Mouse (Mus musculus) liver, adult 2 months (tissue): ENCODE results near the gene Slc13a3. TPM values are rescaled to one million over a fixed set of nuclear protein-coding genes. Genes with fewer than 3 reads are reported as not detected.

ENCODE experiments used
- DNase-seq: peaks from one replicate; pipeline ENCODE4 v3.0.0-alpha.2; 2011; ENCODE audit warnings: low read depth, low spot score; ENCODE audit errors: extremely low read depth
- H3K27ac ChIP-seq: fragments of 200-500 bp; replicated peaks from 2 replicates; pipeline ENCODE4 v1.5.1; 2012; ENCODE audit warnings: low read depth, mild to moderate bottlenecking, control low read depth, inconsistent platforms, low read length; ENCODE audit not compliant: insufficient read depth
- H3K27me3 ChIP-seq: fragments of 200-500 bp; 2 replicates; pipeline ENCODE4 v1.6.1; 2012; ENCODE audit warnings: mild to moderate bottlenecking, moderate library complexity, low read length, inconsistent platforms; ENCODE audit not compliant: control insufficient read depth, insufficient read depth
- H3K36me3 ChIP-seq: fragments of 200-500 bp; 2 replicates; pipeline ENCODE4 v1.6.1; 2012; ENCODE audit warnings: low read length, inconsistent platforms; ENCODE audit not compliant: control insufficient read depth, insufficient read depth
- H3K4me1 ChIP-seq: fragments of 200-500 bp; 2 replicates; pipeline ENCODE4 v1.6.1; 2011; ENCODE audit warnings: low read length; ENCODE audit not compliant: control insufficient read depth, insufficient read depth
- H3K4me3 ChIP-seq: fragments of 200-500 bp; 2 replicates; pipeline ENCODE4 v1.5.1; 2011; ENCODE audit warnings: low read depth, mild to moderate bottlenecking, control low read depth, low read length, moderate library complexity; ENCODE audit not compliant: insufficient read depth
- H3K79me2 ChIP-seq: fragments of 200-500 bp; 2 replicates; pipeline ENCODE4 v1.6.1; 2012; ENCODE audit warnings: inconsistent platforms, mild to moderate bottlenecking, low read length, moderate library complexity; ENCODE audit not compliant: control insufficient read depth, insufficient read depth
- H3K9ac ChIP-seq: fragments of 200-500 bp; 2 replicates; pipeline ENCODE4 v1.6.1; 2012; ENCODE audit warnings: low read depth, mild to moderate bottlenecking, control low read depth, inconsistent platforms, low read length
- CTCF ChIP-seq: fragments of 200-500 bp; IDR thresholded peaks from 2 replicates; pipeline ENCODE4 v1.5.1; 2011; ENCODE audit warnings: low read depth, low read length, control low read depth
- POLR2A ChIP-seq: fragments of 200-500 bp; IDR thresholded peaks from 2 replicates; pipeline ENCODE4 v1.6.1; 2011; ENCODE audit warnings: low read length, control low read depth; ENCODE audit not compliant: insufficient read depth; ENCODE audit errors: extremely low read depth
- WGBS: fragments of 180-500 bp; shearing (Covaris S2); methylation state at CpG from one replicate; pipeline ENCODE4 v1.1.7; 2018; 5-methylcytosine and 5-hydroxymethylcytosine counted together
- polyA plus RNA-seq: library from polyadenylated mRNA; depleted of rRNA; stranded (reverse); fragments of >200 nt; gene quantifications from 2 replicates; pipeline ENCODE4 v1.2.3, GENCODE M21; 2012
- total RNA-seq: library from RNA; depleted of rRNA; stranded (reverse); fragments of >200 nt; gene quantifications from 2 replicates; pipeline ENCODE4 v1.2.3, GENCODE M21; 2014

The Slc13a3 gene
- total and polyA plus RNA-seq, 2 experiments = 8.2 to 16.1 TPM

DNA sequence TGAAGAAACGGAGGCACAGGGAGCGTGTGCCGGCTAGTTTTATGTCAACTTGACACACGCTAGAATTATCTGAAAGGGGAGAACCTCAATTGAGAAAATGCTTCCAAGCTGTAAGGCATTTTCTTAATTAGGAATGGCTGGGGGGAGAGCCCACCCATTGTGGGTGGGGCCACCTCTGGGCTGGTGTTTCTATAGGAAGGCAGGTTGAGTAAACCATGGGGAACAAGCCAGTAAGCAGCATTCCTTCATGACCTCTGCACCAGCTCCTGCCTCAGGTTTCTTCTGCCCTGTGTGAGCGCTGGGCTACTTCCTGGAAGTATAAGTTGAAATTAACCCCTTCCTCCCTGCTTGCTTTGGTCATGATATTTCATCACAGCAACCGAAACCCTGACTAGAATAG lies 57.2 kb downstream of the Slc13a3 start:
- 89% methylated on average over 6 of the region's 6 CpGs for WGBS
- H3K9ac ChIP-seq = no peak overlapping the region
- TF ChIP-seq CTCF (no peak), POLR2A (no peak)
- no peak overlapping the region for H3K4me3 ChIP-seq
- H3K27me3 ChIP-seq = no peaks in the 10 kb centered on the region
- H3K36me3 ChIP-seq = no peaks in the 10 kb centered on the region
- no peaks in the 10 kb centered on the region for H3K79me2 ChIP-seq
- H3K27ac ChIP-seq = no peak overlapping the region
- DNase-seq = no peak
- H3K4me1 ChIP-seq = peaks cover 2% of the 10 kb centered on the region; the same call in 1 of the 2 replicates

DNA sequence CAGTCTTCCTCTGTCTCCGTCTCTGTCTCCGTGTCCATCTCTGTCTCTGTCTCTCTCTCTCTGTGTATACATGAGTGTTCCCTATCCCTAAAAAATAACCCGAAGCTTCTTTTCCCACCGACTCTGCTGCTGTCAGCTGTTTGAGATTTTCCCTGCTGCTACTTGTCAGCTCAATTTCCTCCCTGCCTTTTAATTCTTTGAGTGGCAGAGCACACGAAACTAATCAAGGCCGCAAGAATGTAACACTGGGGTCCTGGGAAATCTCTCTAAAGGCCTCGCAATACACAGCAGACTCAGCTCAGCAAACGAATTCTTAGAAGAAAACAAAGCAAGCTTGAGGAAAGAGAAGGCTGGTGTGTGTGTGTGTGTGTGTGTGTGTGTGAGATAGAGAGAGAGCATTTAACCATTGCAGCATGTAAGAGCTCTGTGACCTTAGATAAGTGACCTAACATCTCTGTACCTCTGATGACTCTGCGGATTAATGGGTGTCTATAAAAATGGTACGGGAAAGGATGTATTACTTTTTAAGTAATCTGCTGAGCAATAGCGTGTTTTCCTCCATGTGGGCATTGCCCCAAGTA lies 57.8 kb downstream of the Slc13a3 start:
- H3K27ac ChIP-seq = no peak overlapping the region
- peaks cover 2% of the 10 kb centered on the region; the same call in 1 of the 2 replicates for H3K4me1 ChIP-seq
- no peak overlapping the region for H3K9ac ChIP-seq
- DNase-seq = no peak
- H3K36me3 ChIP-seq = no peaks in the 10 kb centered on the region
- no peaks in the 10 kb centered on the region for H3K27me3 ChIP-seq
- H3K4me3 ChIP-seq = no peak overlapping the region
- 72% methylated on average over 11 of the region's 11 CpGs for WGBS
- TF ChIP-seq CTCF (no peak), POLR2A (no peak)
- no peaks in the 10 kb centered on the region for H3K79me2 ChIP-seq

DNA sequence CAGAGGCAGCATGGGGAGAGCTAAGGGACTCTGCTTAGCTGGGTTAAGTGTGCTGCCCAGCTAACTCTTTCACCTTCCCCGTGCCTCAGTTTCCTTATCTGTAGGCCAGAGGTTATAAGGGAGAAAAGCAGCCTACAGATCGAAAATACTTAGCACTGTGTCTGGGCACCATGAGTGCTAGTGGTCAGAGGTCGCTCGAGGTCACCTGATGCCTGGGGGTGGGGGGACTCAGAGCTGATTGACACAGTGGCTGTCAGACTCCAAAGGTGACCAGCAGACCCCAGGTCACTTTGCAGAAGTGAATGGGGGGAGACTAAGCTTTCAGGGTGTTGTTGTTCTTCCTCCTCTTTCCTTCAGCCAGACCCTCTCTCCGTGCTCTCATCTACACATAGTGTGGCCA lies 58.7 kb downstream of the Slc13a3 start:
- no peak for TF ChIP-seq CTCF
- no peak for TF ChIP-seq POLR2A
- Histone ChIP-seq H3K79me2 (no peaks in the 10 kb centered on the region), H3K9ac (no peak overlapping the region), H3K27ac (no peak overlapping the region), H3K27me3 (no peaks in the 10 kb centered on the region), H3K4me3 (no peak overlapping the region), H3K36me3 (no peaks in the 10 kb centered on the region), H3K4me1 (peaks cover 2% of the 10 kb centered on the region; the same call in 1 of the 2 replicates)
- DNase-seq = no peak
- 61% methylated on average over 5 of the region's 5 CpGs for WGBS

DNA sequence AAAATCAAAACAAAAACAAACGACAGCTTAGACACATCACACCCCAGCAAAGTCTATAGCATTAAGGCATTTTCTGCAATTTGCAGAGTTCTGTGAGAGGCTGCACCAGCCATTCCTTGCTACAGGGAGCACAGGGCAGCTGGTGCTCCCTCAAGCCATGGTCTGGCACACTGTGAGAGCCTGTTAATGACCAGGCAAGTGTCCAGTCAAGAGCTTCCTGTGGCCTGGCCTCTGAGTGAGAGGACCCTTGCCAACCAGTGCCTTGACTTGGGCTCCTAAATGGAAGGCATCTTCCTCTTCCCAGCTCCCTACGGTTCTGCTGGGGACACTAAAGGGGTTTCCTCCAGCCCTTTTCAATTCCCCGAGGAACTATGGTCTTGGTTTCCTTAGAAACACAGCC lies 59.1 kb downstream of the Slc13a3 start:
- TF ChIP-seq POLR2A (no peak), CTCF (no peak)
- Histone ChIP-seq H3K36me3 (no peaks in the 10 kb centered on the region), H3K9ac (no peak overlapping the region), H3K4me1 (peaks cover 2% of the 10 kb centered on the region; the same call in 1 of the 2 replicates), H3K27ac (no peak overlapping the region), H3K79me2 (no peaks in the 10 kb centered on the region), H3K4me3 (no peak overlapping the region), H3K27me3 (no peaks in the 10 kb centered on the region)
- DNase-seq = no peak
- WGBS = 69% methylated on average over 3 of the region's 3 CpGs

DNA sequence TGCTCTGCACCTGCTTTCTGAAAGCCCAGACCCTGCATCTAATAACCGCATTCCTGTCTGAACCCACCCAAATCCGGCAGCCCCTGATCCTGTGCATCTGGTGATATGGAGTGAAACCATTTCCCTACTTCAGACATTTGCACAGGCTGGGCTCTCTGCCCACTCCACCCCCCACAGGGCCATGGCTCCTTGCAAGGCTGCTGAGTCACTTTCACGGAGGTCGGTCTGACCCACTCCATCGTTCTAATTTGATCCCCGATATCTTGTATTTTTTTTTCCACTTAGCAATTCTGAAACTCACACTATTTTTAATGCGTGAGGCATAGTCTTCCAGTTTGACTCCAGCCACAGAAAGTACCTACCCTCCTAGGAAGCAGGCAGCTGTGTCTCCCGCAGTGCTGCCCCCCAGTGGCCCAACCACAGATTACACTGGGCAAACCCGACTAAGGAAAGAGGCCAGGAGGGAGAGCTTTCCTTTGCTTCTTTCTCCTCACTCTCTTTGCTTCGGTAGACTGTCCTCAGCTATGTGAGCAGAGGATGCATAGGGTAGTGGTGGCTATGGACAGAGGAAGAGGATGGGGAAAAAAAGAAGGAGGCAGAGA lies 65.2 kb downstream of the Slc13a3 start:
- Histone ChIP-seq H3K27ac (no peak overlapping the region), H3K27me3 (no peaks in the 10 kb centered on the region), H3K79me2 (no peaks in the 10 kb centered on the region), H3K9ac (no peak overlapping the region), H3K4me3 (no peak overlapping the region), H3K4me1 (peaks cover 10% of the 10 kb centered on the region), H3K36me3 (no peaks in the 10 kb centered on the region)
- TF ChIP-seq POLR2A = no peak
- TF ChIP-seq CTCF = peak; percentile 93
- 39% methylated on average over 10 of the region's 10 CpGs for WGBS
- peak; percentile 26 for DNase-seq

DNA sequence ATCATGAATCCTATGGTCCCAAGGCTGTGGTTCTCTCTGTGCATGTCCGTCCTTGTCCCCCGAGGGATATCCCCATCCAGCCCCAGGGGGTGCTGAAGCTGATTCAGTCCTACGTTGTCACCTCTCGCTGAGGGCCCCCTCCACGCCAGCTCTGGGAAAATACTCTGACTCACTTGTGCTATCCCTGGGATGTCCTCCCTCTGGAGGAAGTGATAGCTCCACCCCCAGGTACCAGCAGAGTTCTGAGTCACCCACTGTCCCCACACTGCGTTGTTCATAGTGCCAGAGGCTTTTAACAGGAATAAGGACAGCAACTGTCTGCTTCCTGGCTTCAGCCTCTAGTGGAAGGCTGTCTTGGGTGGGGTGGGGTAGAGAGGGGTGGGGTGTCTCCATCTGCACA lies 67.7 kb downstream of the Slc13a3 start:
- H3K27ac ChIP-seq = peak overlapping the region; percentile 47
- H3K9ac ChIP-seq = no peak overlapping the region
- H3K4me1 ChIP-seq = peaks cover 10% of the 10 kb centered on the region
- DNase-seq = peak; percentile 7
- H3K36me3 ChIP-seq = no peaks in the 10 kb centered on the region
- no peak for TF ChIP-seq CTCF
- WGBS = 29% methylated on average over 6 of the region's 6 CpGs
- H3K79me2 ChIP-seq = no peaks in the 10 kb centered on the region
- H3K4me3 ChIP-seq = no peak overlapping the region
- no peaks in the 10 kb centered on the region for H3K27me3 ChIP-seq
